Mouse (Mus musculus) MEL (cell line): ENCODE data around the gene Bcl2l1. TPM values are rescaled to one million over a fixed set of nuclear protein-coding genes. Genes with fewer than 3 reads are reported as not detected.
A peak's percentile ranks its signal among the peaks of the same experiment; 100 is the strongest.

Experiments used
- DNase-seq: peaks from one replicate; pipeline ENCODE4 v3.0.0; 2011; ENCODE audit warnings: low read depth, low spot score
- H3K27ac ChIP-seq: 2 replicates; pipeline ENCODE4 v1.5.1; 2012; ENCODE audit warnings: low read depth, mild to moderate bottlenecking, control low read depth, low read length, moderate library complexity; ENCODE audit not compliant: control insufficient read depth
- H3K27me3 ChIP-seq, 2 experiments: fragments of 150-350 bp in 1 of 2; sonication (generic) in 1 of 2; 2 replicates each; pipeline ENCODE4 v1.6.1; 2012; ENCODE audit warnings: low read length in 2 of 2, mild to moderate bottlenecking in 2 of 2, improper control_type of control experiment in 1 of 2, moderate library complexity in 1 of 2; ENCODE audit not compliant: insufficient read depth in 2 of 2, control insufficient read depth in 1 of 2
- H3K36me3 ChIP-seq, 2 experiments: 2 replicates each; pipeline ENCODE4 v1.6.1; 2012 to 2014; ENCODE audit warnings: low read length in 2 of 2, improper control_type of control experiment in 1 of 2, inconsistent platforms in 1 of 2, mild to moderate bottlenecking in 1 of 2; ENCODE audit not compliant: insufficient read depth in 2 of 2, control insufficient read depth in 1 of 2
- H3K4me1 ChIP-seq, 2 experiments: fragments of 150-350 bp in 1 of 2; sonication (generic) in 1 of 2; 2 replicates each; pipeline ENCODE4 v1.6.1; 2012; ENCODE audit warnings: low read length in 2 of 2, improper control_type of control experiment in 1 of 2, mild to moderate bottlenecking in 1 of 2; ENCODE audit not compliant: insufficient read depth in 2 of 2, control insufficient read depth in 1 of 2
- H3K4me3 ChIP-seq, 2 experiments: fragments of 150-350 bp in 1 of 2; sonication (generic) in 1 of 2; 2 replicates each; pipeline ENCODE4 v1.5.1; 2012; ENCODE audit warnings: low read depth in 2 of 2, low read length in 2 of 2, mild to moderate bottlenecking in 2 of 2, moderate library complexity in 2 of 2, control low read depth in 1 of 2, improper control_type of control experiment in 1 of 2; ENCODE audit not compliant: control insufficient read depth in 1 of 2, insufficient read depth in 1 of 2
- H3K79me2 ChIP-seq: 2 replicates; pipeline ENCODE4 v1.6.1; 2012; ENCODE audit warnings: mild to moderate bottlenecking, low read length, moderate library complexity; ENCODE audit not compliant: control insufficient read depth, poor library complexity, insufficient read depth
- H3K9ac ChIP-seq: 2 replicates; pipeline ENCODE4 v1.6.1; 2012; ENCODE audit warnings: low read depth, mild to moderate bottlenecking, control low read depth, low read length, moderate library complexity; ENCODE audit not compliant: control insufficient read depth, poor library complexity, severe bottlenecking
- H3K9me3 ChIP-seq: fragments of 150-350 bp; sonication (generic); replicated peaks from 2 replicates; pipeline ENCODE4 v1.6.1; 2012; ENCODE audit warnings: mild to moderate bottlenecking, low read length, improper control_type of control experiment, moderate library complexity; ENCODE audit not compliant: insufficient read depth
- BHLHE40 ChIP-seq: IDR thresholded peaks from 2 replicates; pipeline ENCODE4 v1.6.1; 2012; ENCODE audit warnings: low read depth, mild to moderate bottlenecking, inconsistent platforms, low read length, improper control_type of control experiment, borderline replicate concordance
- CHD2 ChIP-seq: IDR thresholded peaks from 2 replicates; pipeline ENCODE4 v1.6.1; 2011; ENCODE audit warnings: low read length, improper control_type of control experiment
- CTCF ChIP-seq, 3 experiments: IDR thresholded peaks in 2 of 3; conservative IDR thresholded peaks in 1 of 3; 2 replicates each; pipeline ENCODE4 v1.5.1; 2011 to 2012; ENCODE audit warnings: low read length in 3 of 3, low read depth in 2 of 3, mild to moderate bottlenecking in 2 of 3, improper control_type of control experiment in 1 of 3, inconsistent platforms in 1 of 3, mixed read lengths in 1 of 3, moderate library complexity in 1 of 3; ENCODE audit not compliant: control insufficient read depth in 1 of 3, insufficient read depth in 1 of 3, poor library complexity in 1 of 3, severe bottlenecking in 1 of 3
- E2F4 ChIP-seq: IDR thresholded peaks from 2 replicates; pipeline ENCODE4 v1.6.1; 2011; ENCODE audit warnings: low read depth, low read length, improper control_type of control experiment, borderline replicate concordance
- ELF1 ChIP-seq: IDR thresholded peaks from 2 replicates; pipeline ENCODE4 v1.6.1; 2014; ENCODE audit warnings: low read depth, mild to moderate bottlenecking, inconsistent platforms, low read length, improper control_type of control experiment, moderate library complexity
- EP300 ChIP-seq, 2 experiments: IDR thresholded peaks; 2 replicates each; pipeline ENCODE4 v1.6.1; 2011; ENCODE audit warnings: improper control_type of control experiment in 2 of 2, low read length in 2 of 2, low read depth in 1 of 2, mild to moderate bottlenecking in 1 of 2
- ETS1 ChIP-seq: IDR thresholded peaks from 2 replicates; pipeline ENCODE4 v1.6.1; 2012; ENCODE audit warnings: low read depth, mild to moderate bottlenecking, inconsistent platforms, low read length, improper control_type of control experiment, moderate library complexity
- GATA1 ChIP-seq: IDR thresholded peaks from 2 replicates; pipeline ENCODE4 v1.6.1; 2011; ENCODE audit warnings: low read depth, low read length, improper control_type of control experiment
- HCFC1 ChIP-seq: IDR thresholded peaks from 2 replicates; pipeline ENCODE4 v1.6.1; 2012; ENCODE audit warnings: low read depth, mild to moderate bottlenecking, inconsistent platforms, low read length, improper control_type of control experiment, moderate library complexity
- KAT2A ChIP-seq: conservative IDR thresholded peaks from 2 replicates; pipeline ENCODE4 v1.6.1; 2012; ENCODE audit warnings: low read depth, low read length, improper control_type of control experiment, inconsistent platforms
- MAFK ChIP-seq: IDR thresholded peaks from 2 replicates; pipeline ENCODE4 v1.6.1; 2011; ENCODE audit warnings: low read depth, mild to moderate bottlenecking, low read length, improper control_type of control experiment, borderline replicate concordance
- MAX ChIP-seq: IDR thresholded peaks from 2 replicates; pipeline ENCODE4 v1.6.1; 2011; ENCODE audit warnings: low read length, improper control_type of control experiment
- MAZ ChIP-seq: IDR thresholded peaks from 2 replicates; pipeline ENCODE4 v1.6.1; 2012; ENCODE audit warnings: low read depth, mild to moderate bottlenecking, inconsistent platforms, low read length, improper control_type of control experiment
- MEF2A ChIP-seq: IDR thresholded peaks from 2 replicates; pipeline ENCODE4 v1.6.1; 2014; ENCODE audit warnings: low read depth, mild to moderate bottlenecking, inconsistent platforms, low read length, improper control_type of control experiment; ENCODE audit not compliant: poor library complexity, insufficient replicate concordance, severe bottlenecking; ENCODE audit errors: extremely low read depth
- MXI1 ChIP-seq: IDR thresholded peaks from 2 replicates; pipeline ENCODE4 v1.6.1; 2011; ENCODE audit warnings: mild to moderate bottlenecking, low read depth, low read length, improper control_type of control experiment
- MYB ChIP-seq: IDR thresholded peaks from 2 replicates; pipeline ENCODE4 v1.6.1; 2011; ENCODE audit warnings: mild to moderate bottlenecking, low read depth, low read length, improper control_type of control experiment
- MYC ChIP-seq: IDR thresholded peaks from 2 replicates; pipeline ENCODE4 v1.6.1; 2011; ENCODE audit warnings: low read depth, mild to moderate bottlenecking, low read length, improper control_type of control experiment, moderate library complexity
- POLR2A ChIP-seq, 2 experiments: IDR thresholded peaks; 2 replicates each; pipeline ENCODE4 v1.6.1; 2011 to 2012; ENCODE audit warnings: low read length in 2 of 2, mild to moderate bottlenecking in 2 of 2, control low read depth in 1 of 2, improper control_type of control experiment in 1 of 2, low read depth in 1 of 2, moderate library complexity in 1 of 2; ENCODE audit not compliant: control insufficient read depth in 1 of 2, insufficient read depth in 1 of 2, poor library complexity in 1 of 2
- POLR2AphosphoS2 ChIP-seq: IDR thresholded peaks from 2 replicates; pipeline ENCODE4 v1.6.1; 2011; ENCODE audit warnings: low read length, improper control_type of control experiment
- POLR2AphosphoS5 ChIP-seq: IDR thresholded peaks from 2 replicates; pipeline ENCODE4 v1.6.1; 2012; ENCODE audit warnings: low read depth, borderline replicate concordance, mild to moderate bottlenecking, inconsistent platforms, low read length, moderate library complexity, mixed read lengths
- RAD21 ChIP-seq: IDR thresholded peaks from 2 replicates; pipeline ENCODE4 v1.6.1; 2011; ENCODE audit warnings: mild to moderate bottlenecking, low read depth, low read length, improper control_type of control experiment
- RCOR1 ChIP-seq: IDR thresholded peaks from 2 replicates; pipeline ENCODE4 v1.6.1; 2012; ENCODE audit warnings: low read depth, mild to moderate bottlenecking, inconsistent platforms, low read length, improper control_type of control experiment
- SIN3A ChIP-seq: IDR thresholded peaks from 2 replicates; pipeline ENCODE4 v1.6.1; 2012; ENCODE audit warnings: low read length, improper control_type of control experiment, inconsistent platforms
- TAL1 ChIP-seq: IDR thresholded peaks from 2 replicates; pipeline ENCODE4 v1.6.1; 2012; ENCODE audit warnings: mild to moderate bottlenecking, inconsistent platforms, low read length, moderate library complexity, mixed read lengths
- TBP ChIP-seq: IDR thresholded peaks from 2 replicates; pipeline ENCODE4 v1.8.0; 2011; ENCODE audit warnings: low read depth, low read length, improper control_type of control experiment
- TCF12 ChIP-seq: IDR thresholded peaks from 2 replicates; pipeline ENCODE4 v1.6.1; 2014; ENCODE audit warnings: low read depth, mild to moderate bottlenecking, inconsistent platforms, low read length, improper control_type of control experiment, moderate library complexity
- UBTF ChIP-seq: IDR thresholded peaks from 2 replicates; pipeline ENCODE4 v1.6.1; 2012; ENCODE audit warnings: low read depth, mild to moderate bottlenecking, inconsistent platforms, low read length, improper control_type of control experiment, moderate library complexity, borderline replicate concordance; ENCODE audit not compliant: insufficient read depth
- ZC3H11A ChIP-seq: IDR thresholded peaks from 2 replicates; pipeline ENCODE4 v1.6.1; 2012; ENCODE audit warnings: low read depth, mild to moderate bottlenecking, inconsistent platforms, low read length, improper control_type of control experiment
- ZMIZ1 ChIP-seq: IDR thresholded peaks from 2 replicates; pipeline ENCODE4 v1.6.1; 2012; ENCODE audit warnings: low read depth, mild to moderate bottlenecking, inconsistent platforms, low read length, improper control_type of control experiment, moderate library complexity
- ZNF384 ChIP-seq: IDR thresholded peaks from 2 replicates; pipeline ENCODE4 v1.6.1; 2012; ENCODE audit warnings: low read depth, mild to moderate bottlenecking, inconsistent platforms, low read length, improper control_type of control experiment
- polyA plus RNA-seq, 2 experiments: library from polyadenylated mRNA; stranded (reverse) in 1 of 2; unstranded in 1 of 2; fragments of >175 nt in 1 of 2; fragments of >200 nt in 1 of 2; gene quantifications; 2 replicates each; pipeline versions ENCODE4 v1.2.1 to v1.2.4; 2012; ENCODE audit warnings: low replicate concordance in 2 of 2, low read depth in 1 of 2; ENCODE audit not compliant: insufficient read length in 2 of 2, insufficient read depth in 1 of 2, missing spikeins in 1 of 2
- total RNA-seq: library from RNA; depleted of rRNA; stranded (reverse); fragments of 300-350 nt; gene quantifications from 2 replicates; pipeline ENCODE4 v1.2.3, GENCODE M21; 2012

Bcl2l1 gene
- total and polyA plus RNA-seq, 3 experiments: 6.5 to 23.9 TPM; not detected in 1

GRCm38 (mm10) chr2:152789591-152789999 is 41.9 kb downstream of the Bcl2l1 start:
- Histone ChIP-seq H3K9me3 (no peaks in the 10 kb centered on the region), H3K79me2 (no peaks in the 10 kb centered on the region), H3K36me3 (peaks cover 0 to 39% of the 10 kb centered on the region in 2 experiments; a peak in 2 of 4 replicates), H3K9ac (peak overlapping the region; percentile 65), H3K4me3 (peak overlapping the region in 1 of 2 experiments; percentile 34; a peak in 2 of 4 replicates), H3K4me1 (peaks cover 13 to 43% of the 10 kb centered on the region in 2 experiments)
- peak; percentile 92 for DNase-seq
- no peak for TF ChIP-seq CTCF (IDR thresholded peaks at IDR 0.05 in 2 of 3, conservative IDR thresholded peaks at IDR 0.05 in 1 of 3; ENCODE audit: control insufficient read depth in 1 of 3, insufficient read depth in 1 of 3, low read depth in 2 of 3, low read length in 3 of 3, poor library complexity in 1 of 3, severe bottlenecking in 1 of 3)
- no peak for TF ChIP-seq KAT2A
- TF ChIP-seq MAX: peak; percentile 81
- TF ChIP-seq CHD2: peak; percentile 74
- TF ChIP-seq ZMIZ1: no peak
- TF ChIP-seq MAFK: no peak
- TF ChIP-seq HCFC1: peak; percentile 54
- TF ChIP-seq POLR2AphosphoS2: no peak
- TF ChIP-seq MYC: peak; percentile 77; the same call in 1 of the 2 replicates
- no peak for TF ChIP-seq ZC3H11A
- TF ChIP-seq MEF2A: no peak
- peak; percentile 95 for TF ChIP-seq GATA1
- TF ChIP-seq TAL1: peak; percentile 89
- no peak for TF ChIP-seq MYB
- TF ChIP-seq TBP: no peak
- 0 out of 2 replicates have a peak, but pooled peaks have one; percentile 32 for TF ChIP-seq MXI1
- no peak for TF ChIP-seq BHLHE40
- no peak for TF ChIP-seq MAZ
- peak; percentile 73 for TF ChIP-seq SIN3A
- no peak for TF ChIP-seq RAD21
- peak; percentile 96 for TF ChIP-seq ETS1
- TF ChIP-seq TCF12: peak; percentile 95
- peak; percentile 63 for TF ChIP-seq RCOR1
- no peak; a peak in 1 of 4 replicates for TF ChIP-seq POLR2A (IDR thresholded peaks at IDR 0.05; ENCODE audit: control insufficient read depth in 1 of 2, insufficient read depth in 1 of 2, low read depth in 1 of 2, low read length in 2 of 2, poor library complexity in 1 of 2)
- TF ChIP-seq POLR2AphosphoS5: peak; percentile 81; the same call in 1 of the 2 replicates
- no peak for TF ChIP-seq ZNF384
- TF ChIP-seq ELF1: 0 out of 2 replicates have a peak, but pooled peaks have one; percentile 58
- peak; percentile 86 to 94 for TF ChIP-seq EP300 (IDR thresholded peaks at IDR 0.05; ENCODE audit: low read depth in 1 of 2, low read length in 2 of 2)
- no peak for TF ChIP-seq UBTF
- TF ChIP-seq E2F4: no peak
- TF ChIP-seq, all 39 proteins: peak for 14
- H3K27ac ChIP-seq: peak overlapping the region; percentile 99
- H3K27me3 ChIP-seq: no peaks in the 10 kb centered on the region
